Mouse (Mus musculus) midbrain, postnatal 0 days (tissue): ENCODE results near the gene Ywhag. TPM values are rescaled to one million over a fixed set of nuclear protein-coding genes. Genes with fewer than 3 reads are reported as not detected.

Experiments used
- ATAC-seq: fragments of 200-750 bp; cut with Nextera tagmentation; 2 replicates; pipeline ENCODE4 v1.8.0; 2017; ENCODE audit warnings: moderate number of reproducible peaks, mild to moderate bottlenecking, moderate TSS enrichment, moderate library complexity; ENCODE audit not compliant: low FRiP score
- DNase-seq: peaks from one replicate; pipeline ENCODE4 v3.0.0-alpha.2; 2015; ENCODE audit warnings: low spot score
- H3K27ac ChIP-seq: fragments of 300-500 bp; sonication (generic); 2 replicates; pipeline ENCODE4 v1.5.1; 2014; ENCODE audit warnings: low read depth, mild to moderate bottlenecking, low read length, mixed read lengths
- H3K27me3 ChIP-seq: fragments of 300-500 bp; sonication (generic); 2 replicates; pipeline ENCODE4 v1.6.1; 2014; ENCODE audit warnings: low read length, control low read depth, mixed read lengths; ENCODE audit not compliant: insufficient read depth
- H3K36me3 ChIP-seq: fragments of 300-500 bp; sonication (generic); 2 replicates; pipeline ENCODE4 v1.6.1; 2014; ENCODE audit warnings: low read length, control low read depth, mixed read lengths; ENCODE audit not compliant: insufficient read depth
- H3K4me1 ChIP-seq: fragments of 300-500 bp; sonication (generic); 2 replicates; pipeline ENCODE4 v1.6.1; 2014; ENCODE audit warnings: mild to moderate bottlenecking, control low read depth, antibody characterized with exemption, low read length, mixed read lengths; ENCODE audit not compliant: insufficient read depth
- H3K4me2 ChIP-seq: fragments of 300-500 bp; sonication (generic); 2 replicates; pipeline ENCODE4 v1.6.1; 2014; ENCODE audit warnings: low read depth, mild to moderate bottlenecking, low read length, mixed read lengths; ENCODE audit not compliant: poor library complexity, severe bottlenecking
- H3K4me3 ChIP-seq: fragments of 300-500 bp; sonication (generic); 2 replicates; pipeline ENCODE4 v1.5.1; 2014; ENCODE audit warnings: low read depth, mild to moderate bottlenecking, low read length, moderate library complexity
- H3K9ac ChIP-seq: fragments of 300-500 bp; sonication (generic); replicated peaks from 2 replicates; pipeline ENCODE4 v1.6.1; 2014; ENCODE audit warnings: mild to moderate bottlenecking, low read length, moderate library complexity, mixed read lengths; ENCODE audit not compliant: poor library complexity, severe bottlenecking
- H3K9me3 ChIP-seq: fragments of 300-500 bp; sonication (generic); 2 replicates; pipeline ENCODE4 v1.6.1; 2016; ENCODE audit warnings: low read length, control low read depth
- CTCF ChIP-seq: IDR thresholded peaks from 2 replicates; pipeline ENCODE4 v1.5.1; 2016; ENCODE audit warnings: antibody characterized with exemption, mild to moderate bottlenecking
- WGBS: fragments of 180-500 bp; shearing (Covaris S2); extraction: QIAGEN DNeasy Blood & Tissue Kit; methylation state at CpG from one replicate; pipeline ENCODE4 v1.1.7; 2014; 5-methylcytosine and 5-hydroxymethylcytosine counted together
- polyA plus RNA-seq: library from polyadenylated mRNA; unstranded; fragments of >200 nt; fragmentation: Nextera tagmentation; extraction: Ambion mirVana; gene quantifications from 2 replicates; pipeline ENCODE4 v1.2.1, GENCODE M21; 2015
- total RNA-seq: library from RNA; depleted of rRNA; stranded (reverse); fragments of >200 nt; gene quantifications from 2 replicates; pipeline ENCODE4 v1.2.3, GENCODE M21; 2014

Gene Ywhag
- total and polyA plus RNA-seq, 2 experiments from 2014 or later, result 357 to 919 TPM

DNA sequence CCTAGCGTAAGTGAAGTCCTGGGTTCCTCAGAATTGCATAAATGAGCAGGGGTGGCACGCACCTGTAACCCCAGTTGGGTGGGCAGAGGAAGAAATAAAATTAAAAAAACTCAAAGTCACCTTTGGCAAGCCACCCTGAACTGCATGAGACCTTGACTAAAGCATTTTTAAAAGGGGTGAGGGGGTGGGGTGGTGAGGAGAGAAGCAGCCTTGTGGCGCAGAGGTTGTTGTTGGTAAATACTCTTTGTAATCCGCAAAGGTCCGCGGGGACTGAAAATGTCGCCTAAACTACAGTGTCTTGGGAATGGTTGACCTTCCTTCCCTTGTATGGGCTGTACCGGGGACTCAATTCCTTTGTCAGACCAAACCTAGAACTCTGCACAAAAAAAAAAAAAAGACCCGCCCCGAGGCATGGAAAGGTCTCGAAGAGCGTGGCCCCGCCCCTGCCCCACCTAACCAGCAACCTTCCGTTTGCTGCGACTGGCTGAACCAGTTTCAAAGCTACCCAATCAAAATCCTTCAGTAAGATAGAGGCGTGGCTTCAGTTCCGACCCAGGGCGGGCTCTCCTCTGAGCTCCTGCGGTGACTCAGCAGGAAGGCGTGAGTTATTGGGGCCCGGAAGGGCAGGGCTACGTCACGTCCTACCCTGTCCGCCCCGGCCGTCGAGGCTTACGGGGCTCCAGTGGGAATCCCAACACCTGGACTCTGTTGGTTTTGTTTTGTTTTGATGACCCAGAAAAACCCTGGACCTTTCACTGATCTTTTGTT lies 23.0 kb upstream of the Ywhag start:
- Histone ChIP-seq H3K9me3 (no peaks in the 10 kb centered on the region), H3K4me2 (peak overlapping the region; percentile 49), H3K4me3 (peak overlapping the region; percentile 22), H3K36me3 (no peaks in the 10 kb centered on the region), H3K4me1 (peaks cover 2% of the 10 kb centered on the region; the same call in 1 of the 2 replicates), H3K27ac (peak overlapping the region; percentile 69), H3K9ac (peak overlapping the region; percentile 42; the same call in 1 of the 2 replicates), H3K27me3 (no peaks in the 10 kb centered on the region)
- ATAC-seq (peak; percentile 85), DNase-seq (peak; percentile 97)
- no peak; the same call in 1 of the 2 replicates for TF ChIP-seq CTCF
- 6% methylated on average over 28 of the region's 28 CpGs for WGBS

DNA sequence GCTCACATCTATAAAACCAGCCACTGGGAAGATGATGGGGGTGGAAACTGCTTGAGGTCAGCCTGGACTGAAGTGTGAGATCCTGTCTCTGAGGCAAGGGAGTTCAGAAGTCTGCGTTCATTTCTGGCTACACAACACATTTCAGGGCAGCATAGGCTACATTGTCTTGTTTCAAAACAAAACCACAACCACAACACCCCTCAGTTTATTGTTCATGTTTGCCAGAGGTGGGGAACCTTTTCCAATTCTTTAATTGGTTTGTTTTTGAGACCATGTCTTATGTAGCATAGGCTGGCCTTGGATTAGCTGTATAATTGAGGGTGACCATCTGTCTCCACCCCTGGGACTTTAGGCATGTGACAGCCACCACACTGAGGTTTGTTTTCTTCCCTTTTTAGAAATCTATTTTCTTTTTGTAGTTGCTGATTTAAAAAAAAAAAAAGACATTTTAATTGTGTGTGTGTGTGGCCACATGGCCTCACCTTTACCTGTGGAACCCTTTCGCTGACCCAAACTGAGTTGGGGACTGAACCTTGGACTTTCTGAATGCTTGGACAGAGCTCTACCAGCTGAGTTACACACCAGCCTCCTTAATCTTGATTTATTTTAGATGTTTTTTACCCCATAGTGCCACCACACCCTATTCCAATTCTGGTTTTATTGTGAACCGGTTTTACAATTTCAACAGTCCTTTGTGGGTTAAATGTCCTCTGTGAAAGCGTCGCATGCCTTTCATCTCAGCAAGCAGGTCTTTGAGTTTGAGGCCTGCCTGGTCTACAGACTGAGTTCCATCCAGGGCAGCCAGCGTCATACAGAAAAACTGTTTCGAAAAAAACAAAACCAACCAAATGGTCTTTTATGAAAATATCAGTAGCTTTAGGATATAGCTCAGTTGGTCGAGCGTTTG lies 22.1 kb upstream of the Ywhag start:
- no peak for ATAC-seq
- Histone ChIP-seq H3K4me2 (peak overlapping the region; percentile 49), H3K4me1 (peaks cover 2% of the 10 kb centered on the region; the same call in 1 of the 2 replicates), H3K9ac (no peak overlapping the region; the same call in 1 of the 2 replicates), H3K36me3 (no peaks in the 10 kb centered on the region), H3K27me3 (no peaks in the 10 kb centered on the region), H3K9me3 (no peaks in the 10 kb centered on the region), H3K27ac (peak overlapping the region; percentile 69), H3K4me3 (peak overlapping the region; percentile 22; the same call in 1 of the 2 replicates)
- no peak for TF ChIP-seq CTCF
- no peak for DNase-seq
- WGBS, result 76% methylated on average over 9 of the region's 9 CpGs

DNA sequence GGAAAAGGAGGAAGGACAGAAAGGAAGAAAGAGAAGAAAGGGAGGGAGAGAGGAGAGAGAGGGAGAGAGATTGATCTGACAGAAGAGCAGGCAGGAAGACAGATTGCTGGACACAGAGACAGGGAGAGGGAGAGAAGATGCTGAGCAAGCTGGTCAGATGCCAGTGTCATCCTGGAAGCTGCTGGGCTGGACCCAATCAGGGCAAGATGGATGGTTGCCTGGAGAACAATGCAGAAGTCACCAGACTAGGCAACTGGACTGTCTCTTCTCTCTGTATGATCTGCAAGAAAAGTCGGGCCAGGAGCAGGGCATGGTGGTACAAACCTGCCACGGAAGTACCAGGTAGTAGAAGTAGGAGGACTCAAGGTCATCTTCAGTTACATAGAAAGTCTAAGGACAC lies 18.4 kb upstream of the Ywhag start:
- ATAC-seq, result no peak

DNA sequence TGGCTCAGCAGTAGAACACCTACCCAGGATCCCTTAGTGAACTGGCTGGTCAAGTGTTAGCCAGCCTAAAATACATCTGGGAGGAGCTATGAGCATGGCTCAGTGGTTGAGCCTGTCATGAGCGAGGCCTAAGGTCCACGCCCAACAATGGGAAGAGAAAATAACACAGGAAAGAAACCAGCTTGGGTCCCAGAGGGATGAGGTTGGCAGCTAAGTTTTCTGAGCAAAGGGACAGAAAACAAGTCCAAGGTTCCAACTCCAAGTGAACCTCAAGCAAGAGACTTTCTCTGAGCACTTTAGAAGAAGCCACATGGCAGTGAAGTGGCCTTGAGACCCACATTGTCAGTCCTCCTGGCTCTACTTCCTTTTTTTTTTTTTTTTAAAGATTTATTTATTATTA lies 17.2 kb upstream of the Ywhag start:
- H3K4me2 ChIP-seq, result no peak overlapping the region
- peaks cover under 1% of the 10 kb centered on the region; the same call in 1 of the 2 replicates for H3K4me1 ChIP-seq
- no peak overlapping the region for H3K4me3 ChIP-seq
- H3K27me3 ChIP-seq, result no peaks in the 10 kb centered on the region
- H3K9ac ChIP-seq, result no peak overlapping the region
- no peaks in the 10 kb centered on the region for H3K9me3 ChIP-seq
- 100% methylated on average over 2 of the region's 2 CpGs for WGBS
- no peak for DNase-seq
- TF ChIP-seq CTCF, result no peak
- H3K36me3 ChIP-seq, result no peaks in the 10 kb centered on the region
- no peak overlapping the region for H3K27ac ChIP-seq
- no peak for ATAC-seq

More for the DNA sequence above, 18.4 kb upstream of the Ywhag start:
- H3K4me3 ChIP-seq, result no peak overlapping the region
- H3K36me3 ChIP-seq, result no peaks in the 10 kb centered on the region
- 90% methylated on average over 2 of the region's 2 CpGs for WGBS
- peaks cover 2% of the 10 kb centered on the region; the same call in 1 of the 2 replicates for H3K4me1 ChIP-seq
- no peak for TF ChIP-seq CTCF
- H3K27ac ChIP-seq, result no peak overlapping the region
- H3K4me2 ChIP-seq, result no peak overlapping the region
- no peak for DNase-seq
- H3K9ac ChIP-seq, result no peak overlapping the region
- no peaks in the 10 kb centered on the region for H3K27me3 ChIP-seq
- H3K9me3 ChIP-seq, result no peaks in the 10 kb centered on the region

DNA sequence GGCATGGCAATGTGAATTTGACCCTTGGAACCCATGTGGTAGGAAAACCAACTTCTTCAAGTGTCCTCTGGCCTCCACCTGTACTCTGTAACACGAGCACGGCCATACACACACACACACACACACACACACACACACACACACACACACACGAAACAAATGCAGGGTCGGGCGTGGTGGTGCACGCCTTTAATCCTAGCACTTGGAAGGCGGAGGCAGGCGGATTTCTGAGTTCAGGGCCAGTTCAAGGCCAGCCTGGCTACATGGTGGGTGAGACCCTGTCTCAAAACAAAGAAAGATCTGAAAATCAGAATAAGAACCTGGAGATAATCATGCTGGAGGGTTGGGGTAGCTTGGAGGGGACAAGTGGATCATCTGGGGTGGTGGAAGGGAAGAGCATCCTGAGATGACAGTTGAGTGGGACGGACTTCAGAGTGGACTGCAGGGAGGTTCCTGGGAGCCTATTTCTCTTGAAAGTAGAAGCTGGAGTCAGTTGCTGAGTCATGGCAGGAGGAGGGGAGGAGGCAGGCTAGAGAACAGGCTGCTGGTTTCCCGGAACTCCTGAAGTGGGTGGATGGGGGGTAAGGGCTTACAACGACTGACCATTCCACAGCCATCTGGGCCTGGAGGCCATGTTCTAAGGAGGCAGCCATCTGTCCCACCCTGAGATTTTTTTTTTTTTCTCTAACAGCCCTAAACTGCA lies 16.4 kb upstream of the Ywhag start:
- H3K9ac ChIP-seq, result no peak overlapping the region
- no peak for ATAC-seq
- no peaks in the 10 kb centered on the region for H3K9me3 ChIP-seq
- H3K4me1 ChIP-seq, result no peaks in the 10 kb centered on the region
- WGBS, result 84% methylated on average over 11 of the region's 11 CpGs
- no peak overlapping the region for H3K4me2 ChIP-seq
- no peaks in the 10 kb centered on the region for H3K36me3 ChIP-seq
- no peaks in the 10 kb centered on the region for H3K27me3 ChIP-seq
- DNase-seq, result no peak
- H3K27ac ChIP-seq, result no peak overlapping the region
- H3K4me3 ChIP-seq, result no peak overlapping the region
- TF ChIP-seq CTCF, result no peak
